Mouse (Mus musculus): Measurements from ENCODE around the gene Iscu. TPM values are rescaled to one million over a fixed set of nuclear protein-coding genes. Genes with fewer than 3 reads are reported as not detected.

Iscu gene
- polyA plus RNA-seq, 2 experiments, result 64.9 to 103 TPM

GRCm38 (mm10) chr5:113751521-113752157, 20.9 kb upstream of the Iscu start:
- no peaks in the 10 kb centered on the region for H3K9me3 ChIP-seq (ENCODE audit: control insufficient read depth, low read length)
- H3K27ac ChIP-seq, result no peak overlapping the region
- H3K9ac ChIP-seq (replicated peaks), result no peak overlapping the region
- H3K4me1 ChIP-seq (replicated peaks; ENCODE audit: control insufficient read depth in 2 of 2, insufficient read depth in 2 of 2, low read length in 1 of 2), result no peaks in the 10 kb centered on the region
- H3K4me3 ChIP-seq (ENCODE audit: insufficient read depth in 1 of 2, low read depth in 2 of 2, low read length in 2 of 2), result no peak overlapping the region
- peaks cover 78% of the 10 kb centered on the region for H3K36me3 ChIP-seq (replicated peaks; ENCODE audit: control insufficient read depth, insufficient read depth, low read depth)
- H3K27me3 ChIP-seq (ENCODE audit: control insufficient read depth, insufficient read depth, low read length), result no peaks in the 10 kb centered on the region
- no peak for TF ChIP-seq EP300 (IDR thresholded peaks at IDR 0.05; ENCODE audit: low read depth)
- no peak for TF ChIP-seq CTCF (IDR thresholded peaks at IDR 0.05; ENCODE audit: low read depth)
- DNase-seq (ENCODE audit: low read depth in 3 of 3, low spot score in 3 of 3), result no peak
- ATAC-seq (ENCODE audit: insufficient read depth), result no peak
- 85% methylated on average over 9 of the region's 9 CpGs for WGBS (ENCODE audit: insufficient replicate concordance)
- H3K4me2 ChIP-seq (ENCODE audit: low read depth), result no peak overlapping the region

- TF ChIP-seq EP300 (IDR thresholded peaks at IDR 0.05; ENCODE audit: low read depth) (no peak), CTCF (IDR thresholded peaks at IDR 0.05; ENCODE audit: low read depth) (no peak)
- H3K4me1 ChIP-seq (replicated peaks; ENCODE audit: control insufficient read depth in 2 of 2, insufficient read depth in 2 of 2, low read length in 1 of 2), result no peaks in the 10 kb centered on the region
- no peak overlapping the region for H3K4me2 ChIP-seq (ENCODE audit: low read depth)
- peaks cover 73% of the 10 kb centered on the region for H3K36me3 ChIP-seq (replicated peaks; ENCODE audit: control insufficient read depth, insufficient read depth, low read depth)
- no peak for ATAC-seq (ENCODE audit: insufficient read depth)
- H3K9ac ChIP-seq (replicated peaks), result no peak overlapping the region
- no peaks in the 10 kb centered on the region for H3K27me3 ChIP-seq (ENCODE audit: control insufficient read depth, insufficient read depth, low read length)
- DNase-seq (ENCODE audit: low read depth in 3 of 3, low spot score in 3 of 3), result no peak
- H3K27ac ChIP-seq, result no peak overlapping the region
- no peaks in the 10 kb centered on the region for H3K9me3 ChIP-seq (ENCODE audit: control insufficient read depth, low read length)
- no peak overlapping the region for H3K4me3 ChIP-seq (ENCODE audit: insufficient read depth in 1 of 2, low read depth in 2 of 2, low read length in 2 of 2)
- 84% methylated on average over 15 of the region's 15 CpGs for WGBS (ENCODE audit: insufficient replicate concordance)
Measured at GRCm38 (mm10) chr5:113755347-113756030, 17.1 kb upstream of the Iscu start.

GRCm38 (mm10) chr5:113761585-113761984, 11.0 kb upstream of the Iscu start:
- Histone ChIP-seq H3K9me3 (ENCODE audit: control insufficient read depth, low read length) (no peaks in the 10 kb centered on the region), H3K9ac (replicated peaks) (no peak overlapping the region), H3K36me3 (replicated peaks; ENCODE audit: control insufficient read depth, insufficient read depth, low read depth) (peaks cover 49% of the 10 kb centered on the region), H3K27me3 (ENCODE audit: control insufficient read depth, insufficient read depth, low read length) (no peaks in the 10 kb centered on the region), H3K27ac (no peak overlapping the region), H3K4me1 (replicated peaks; ENCODE audit: control insufficient read depth in 2 of 2, insufficient read depth in 2 of 2, low read length in 1 of 2) (no peaks in the 10 kb centered on the region), H3K4me2 (ENCODE audit: low read depth) (no peak overlapping the region), H3K4me3 (ENCODE audit: insufficient read depth in 1 of 2, low read depth in 2 of 2, low read length in 2 of 2) (no peak overlapping the region)
- ATAC-seq (ENCODE audit: insufficient read depth) (no peak), DNase-seq (ENCODE audit: low read depth in 3 of 3, low spot score in 3 of 3) (no peak)
- no peak for TF ChIP-seq CTCF (IDR thresholded peaks at IDR 0.05; ENCODE audit: low read depth)
- no peak for TF ChIP-seq EP300 (IDR thresholded peaks at IDR 0.05; ENCODE audit: low read depth)
- 70% methylated on average over 2 of the region's 2 CpGs for WGBS (ENCODE audit: insufficient replicate concordance)

- Histone ChIP-seq H3K4me1 (replicated peaks; ENCODE audit: control insufficient read depth in 2 of 2, insufficient read depth in 2 of 2, low read length in 1 of 2) (no peaks in the 10 kb centered on the region), H3K9ac (replicated peaks) (no peak overlapping the region), H3K4me2 (ENCODE audit: low read depth) (no peak overlapping the region), H3K27me3 (ENCODE audit: control insufficient read depth, insufficient read depth, low read length) (no peaks in the 10 kb centered on the region), H3K9me3 (ENCODE audit: control insufficient read depth, low read length) (no peaks in the 10 kb centered on the region), H3K4me3 (ENCODE audit: insufficient read depth in 1 of 2, low read depth in 2 of 2, low read length in 2 of 2) (no peak overlapping the region), H3K27ac (no peak overlapping the region), H3K36me3 (replicated peaks; ENCODE audit: control insufficient read depth, insufficient read depth, low read depth) (peaks cover 35% of the 10 kb centered on the region)
- TF ChIP-seq CTCF (IDR thresholded peaks at IDR 0.05; ENCODE audit: low read depth) (no peak), EP300 (IDR thresholded peaks at IDR 0.05; ENCODE audit: low read depth) (no peak)
- WGBS (ENCODE audit: insufficient replicate concordance), result 78% methylated on average over 7 of the region's 7 CpGs
- DNase-seq (ENCODE audit: low read depth in 3 of 3, low spot score in 3 of 3), result no peak
- ATAC-seq (ENCODE audit: insufficient read depth), result no peak
Measured at GRCm38 (mm10) chr5:113764426-113764825, 8.1 kb upstream of the Iscu start.

GRCm38 (mm10) chr5:113765641-113766526, 6.7 kb upstream of the Iscu start:
- no peak overlapping the region for H3K9ac ChIP-seq (replicated peaks)
- H3K4me1 ChIP-seq (replicated peaks; ENCODE audit: control insufficient read depth in 2 of 2, insufficient read depth in 2 of 2, low read length in 1 of 2), result peaks cover 4 to 5% of the 10 kb centered on the region in 2 experiments
- H3K27ac ChIP-seq, result no peak overlapping the region
- peaks cover 27% of the 10 kb centered on the region for H3K36me3 ChIP-seq (replicated peaks; ENCODE audit: control insufficient read depth, insufficient read depth, low read depth)
- H3K27me3 ChIP-seq (ENCODE audit: control insufficient read depth, insufficient read depth, low read length), result no peaks in the 10 kb centered on the region
- H3K9me3 ChIP-seq (ENCODE audit: control insufficient read depth, low read length), result no peaks in the 10 kb centered on the region
- no peak overlapping the region for H3K4me3 ChIP-seq (ENCODE audit: insufficient read depth in 1 of 2, low read depth in 2 of 2, low read length in 2 of 2)
- no peak overlapping the region for H3K4me2 ChIP-seq (ENCODE audit: low read depth)
- no peak for TF ChIP-seq CTCF (IDR thresholded peaks at IDR 0.05; ENCODE audit: low read depth)
- no peak for TF ChIP-seq EP300 (IDR thresholded peaks at IDR 0.05; ENCODE audit: low read depth)
- 73% methylated on average over 13 of the region's 13 CpGs for WGBS (ENCODE audit: insufficient replicate concordance)
- ATAC-seq (ENCODE audit: insufficient read depth), result no peak
- no peak for DNase-seq (ENCODE audit: low read depth in 3 of 3, low spot score in 3 of 3)

All from liver, embryonic 14.5 days (tissue).